Comparison of ENCODE assay signal across 26 mouse cellular contexts in the genomic region with DNA sequence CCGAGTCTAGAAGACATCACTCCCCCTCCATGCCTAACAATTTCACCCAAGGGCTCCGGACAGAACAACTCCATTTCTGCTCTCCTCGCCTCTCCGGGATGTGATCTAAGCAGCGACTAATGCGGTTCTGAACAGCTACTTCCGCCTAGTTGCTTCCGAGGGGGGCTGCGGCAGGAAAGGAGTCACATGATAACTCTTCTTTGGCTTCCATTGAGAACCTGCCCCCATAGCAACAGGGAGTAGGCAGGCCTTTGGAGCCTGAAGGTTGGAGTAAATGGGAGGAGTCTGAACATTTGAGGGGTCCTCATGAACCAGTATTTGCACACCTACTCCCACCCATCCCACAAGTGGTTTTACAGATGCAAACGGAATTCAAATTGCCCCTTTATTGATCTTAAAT.
DNase-seq lines count a peak whose midpoint lies in the region; ATAC-seq and TF ChIP-seq lines count a peak whose summit lies in the region.
"Had no signal": no experiment of that assay in that cellular context is flagged by ENCODE, and none has a peak within 500 bp of the region (broad histone marks: within the 10 kb centered on the region; RNA-seq: fewer than 3 reads in every experiment).

No protein-coding gene starts in this region.

- peak overlapping the region; percentile 15; the same call in 1 of the 2 replicates for H3K9ac ChIP-seq in ES-E14 (ENCODE audit: insufficient read depth, low read depth, low read length, poor library complexity, severe bottlenecking)
- H3K9ac ChIP-seq in midbrain, embryonic 15.5 days: no peak overlapping the region

- peak overlapping the region; percentile 7 to 20; a peak in 2 of 4 replicates for H3K4me3 ChIP-seq in ES-E14 (ENCODE audit: insufficient read depth in 1 of 2, low read depth in 1 of 2, low read length in 2 of 2, poor library complexity in 1 of 2, severe bottlenecking in 1 of 2)
- H3K4me3 ChIP-seq in midbrain, embryonic 15.5 days: no peak overlapping the region

- WGBS in midbrain, embryonic 15.5 days: 85% methylated on average over 10 of the region's 10 CpGs

- in situ Hi-C loops in ES-E14 (cut with MboI; ENCODE audit: low sequenced_read_pairs in 2 of 2, unreplicated experiment in 2 of 2): loop anchor here (25.0 kb wide), 1 partner anchor 936 kb away; no protein-coding TSS in a partner anchor

- H3K4me2 ChIP-seq in midbrain, embryonic 15.5 days: no peak overlapping the region

- DNase-seq in ES-CJ7 (ENCODE audit: low read depth, low spot score): peak; percentile 71
- DNase-seq in ES-E14 (ENCODE audit: low read depth, low spot score): no peak
- peak; percentile 84 for DNase-seq in R1 (ENCODE audit: low read depth, low spot score)
- peak; percentile 78 for DNase-seq in ZHBTc4 (ENCODE audit: low read depth, low spot score)
- DNase-seq in ovary, adult 18-20 months (ENCODE audit: low spot score): no peak
- no peak for DNase-seq in kidney, adult 8-10 months
- DNase-seq: adrenal gland, adult 2 months; adrenal gland, adult 8-10 months; adrenal gland, postnatal 10 days; adrenal gland, postnatal 14 days; adrenal gland, postnatal 25 days; adrenal gland, postnatal 36 days; B cell, adult 2 months; cerebellum, adult 11 months; cerebellum, adult 11-12 months; cerebellum, adult 18-20 months; cerebellum, adult 2 months; cerebellum, adult 8-10 months; cerebellum, adult 9-10 months; cerebellum, adult 9-11 months had no signal

- H3K4me1 ChIP-seq in ES-E14 (ENCODE audit: control insufficient read depth in 2 of 2, insufficient read depth in 2 of 2, low read length in 2 of 2, poor library complexity in 1 of 2): peaks cover 0 to 2% of the 10 kb centered on the region in 2 experiments; a peak in 1 of 4 replicates
- no peaks in the 10 kb centered on the region for H3K4me1 ChIP-seq in midbrain, embryonic 15.5 days

- ATAC-seq in midbrain, embryonic 15.5 days (replicated peaks): no peak
- ATAC-seq in activated CD4-positive, CD25-positive, alpha-beta regulatory T cell, adult 4 months: no peak
- ATAC-seq: CD4-positive, CD25-positive, alpha-beta regulatory T cell, adult 4 months; Patski had no signal

- H3K27ac ChIP-seq in ES-E14 (ENCODE audit: insufficient read depth, low read depth, low read length, poor library complexity, severe bottlenecking): no peak overlapping the region
- no peak overlapping the region for H3K27ac ChIP-seq in midbrain, embryonic 15.5 days

- H3K9me3 ChIP-seq in ES-E14 (ENCODE audit: control insufficient read depth, insufficient read depth, low read depth, low read length): peaks cover 10% of the 10 kb centered on the region
- peaks cover 56% of the 10 kb centered on the region for H3K9me3 ChIP-seq in midbrain, embryonic 15.5 days

- no peaks in the 10 kb centered on the region for H3K27me3 ChIP-seq in midbrain, embryonic 15.5 days (replicated peaks)
- H3K27me3 ChIP-seq: CH12.LX had no signal

- H3K36me3 ChIP-seq in ES-E14 (ENCODE audit: control insufficient read depth, insufficient read depth, low read length, poor library complexity, severe bottlenecking): no peaks in the 10 kb centered on the region; the same call in 1 of the 2 replicates
- H3K36me3 ChIP-seq in midbrain, embryonic 15.5 days (replicated peaks): no peaks in the 10 kb centered on the region
- H3K36me3 ChIP-seq: G1E had no signal

TF ChIP-seq in ES-E14, 5 proteins besides CTCF, POLR2A, EP300 and RAD21:
- no peak for TF ChIP-seq ZC3H11A (IDR thresholded peaks at IDR 0.05; ENCODE audit: borderline replicate concordance, low read depth, low read length)
- TF ChIP-seq ZNF384 (IDR thresholded peaks at IDR 0.05; ENCODE audit: low read depth, low read length): no peak
- no peak for TF ChIP-seq HCFC1 (IDR thresholded peaks at IDR 0.05; ENCODE audit: borderline replicate concordance, insufficient read depth, low read length)
- TF ChIP-seq MAFK (IDR thresholded peaks at IDR 0.05; ENCODE audit: insufficient read depth, low read depth, low read length): no peak
- no peak for TF ChIP-seq CHD2 (IDR thresholded peaks at IDR 0.05; ENCODE audit: low read depth, low read length)

Comparison
In these comparisons a context has a peak if more than half of its experiments do, and no peak if none do; other contexts are left out.
1. DNase-seq: peak in ES-CJ7 (single experiment), R1 (single experiment) and ZHBTc4 (single experiment); none in ES-E14 (single experiment), ovary, adult 18-20 months (single experiment) and kidney, adult 8-10 months (0 of 2).